Mouse (Mus musculus): ENCODE data around the gene Gpr179. TPM values are rescaled to one million over a fixed set of nuclear protein-coding genes. Genes with fewer than 3 reads are reported as not detected.
"Not testable (repeated sequence)": the region's sequence is repeated elsewhere in the genome, so short reads cannot be mapped to it uniquely, and the experiment has no call there.

The Gpr179 gene
- polyA plus RNA-seq, 1 experiment from 2014 or later, result 0.04 TPM

- H3K4me1 ChIP-seq, result peaks cover 38% of the 10 kb centered on the region
- H3K4me3 ChIP-seq, result no peak overlapping the region
- peaks cover 51% of the 10 kb centered on the region for H3K36me3 ChIP-seq
- 45% methylated on average over 2 of the region's 2 CpGs for WGBS
- no peak for ATAC-seq (ENCODE audit: extremely low read depth, insufficient number of reproducible peaks, low FRiP score, low TSS enrichment)
- no peak overlapping the region for H3K27ac ChIP-seq (replicated peaks)
- H3K9ac ChIP-seq, result no peak overlapping the region; the same call in 1 of the 2 replicates
- H3K4me2 ChIP-seq, result no peak overlapping the region
- no peaks in the 10 kb centered on the region for H3K27me3 ChIP-seq (replicated peaks)
- no peaks in the 10 kb centered on the region for H3K9me3 ChIP-seq
These were observed 21.5 kb upstream of the Gpr179 start for GRCm38 (mm10) chr11:97373402-97373801.

- H3K4me2 ChIP-seq, result no peak overlapping the region
- no peaks in the 10 kb centered on the region for H3K9me3 ChIP-seq
- WGBS, result 82% methylated on average over 6 of the region's 6 CpGs
- H3K27ac ChIP-seq (replicated peaks), result no peak overlapping the region
- peaks cover 46% of the 10 kb centered on the region for H3K36me3 ChIP-seq
- no peak overlapping the region for H3K4me3 ChIP-seq
- peaks cover 47% of the 10 kb centered on the region for H3K4me1 ChIP-seq
- no peak for ATAC-seq (ENCODE audit: extremely low read depth, insufficient number of reproducible peaks, low FRiP score, low TSS enrichment)
- H3K27me3 ChIP-seq (replicated peaks), result no peaks in the 10 kb centered on the region
- no peak overlapping the region for H3K9ac ChIP-seq
These were observed 20.4 kb upstream of the Gpr179 start for GRCm38 (mm10) chr11:97372159-97372864.

GRCm38 (mm10) chr11:97370329-97371091 lies 18.6 kb upstream of the Gpr179 start:
- no peak overlapping the region for H3K27ac ChIP-seq (replicated peaks)
- H3K36me3 ChIP-seq, result peaks cover 29% of the 10 kb centered on the region
- H3K4me2 ChIP-seq, result no peak overlapping the region
- no peaks in the 10 kb centered on the region for H3K27me3 ChIP-seq (replicated peaks)
- WGBS, result 59% methylated on average over 7 of the region's 7 CpGs
- no peak for ATAC-seq (ENCODE audit: extremely low read depth, insufficient number of reproducible peaks, low FRiP score, low TSS enrichment)
- H3K4me1 ChIP-seq, result peaks cover 57% of the 10 kb centered on the region
- H3K9me3 ChIP-seq, result no peaks in the 10 kb centered on the region
- peak overlapping the region; percentile 44 for H3K9ac ChIP-seq
- no peak overlapping the region for H3K4me3 ChIP-seq

- no peak for ATAC-seq (ENCODE audit: extremely low read depth, insufficient number of reproducible peaks, low FRiP score, low TSS enrichment)
These were observed 16.6 kb upstream of the Gpr179 start for GRCm38 (mm10) chr11:97368501-97368900.

GRCm38 (mm10) chr11:97365556-97365955 lies 13.7 kb upstream of the Gpr179 start:
- peaks cover 8% of the 10 kb centered on the region; the same call in 1 of the 2 replicates for H3K36me3 ChIP-seq
- peak overlapping the region; percentile 99; the same call in 1 of the 2 replicates for H3K4me3 ChIP-seq
- no peak overlapping the region for H3K27ac ChIP-seq (replicated peaks)
- H3K9ac ChIP-seq, result peak overlapping the region; percentile 100
- 56% methylated on average over 1 of the region's 1 CpGs for WGBS
- H3K27me3 ChIP-seq (replicated peaks), result no peaks in the 10 kb centered on the region
- H3K4me2 ChIP-seq, result peak overlapping the region; percentile 77
- peaks cover 57% of the 10 kb centered on the region for H3K4me1 ChIP-seq
- H3K9me3 ChIP-seq, result no peaks in the 10 kb centered on the region
- no peak for ATAC-seq (ENCODE audit: extremely low read depth, insufficient number of reproducible peaks, low FRiP score, low TSS enrichment)

More at GRCm38 (mm10) chr11:97368501-97368900, 16.6 kb upstream of the Gpr179 start:
- no peaks in the 10 kb centered on the region for H3K9me3 ChIP-seq
- H3K4me2 ChIP-seq, result no peak overlapping the region
- 0 out of 2 replicates have a peak overlapping the region, but pooled peaks have one; percentile 54 for H3K9ac ChIP-seq
- H3K4me3 ChIP-seq, result no peak overlapping the region
- H3K36me3 ChIP-seq, result peaks cover 14% of the 10 kb centered on the region; the same call in 1 of the 2 replicates
- no peaks in the 10 kb centered on the region for H3K27me3 ChIP-seq (replicated peaks)
- 78% methylated on average over 5 of the region's 5 CpGs for WGBS
- peaks cover 78% of the 10 kb centered on the region for H3K4me1 ChIP-seq
- no peak overlapping the region; the same call in 1 of the 2 replicates for H3K27ac ChIP-seq (replicated peaks)

- H3K9me3 ChIP-seq, result no peaks in the 10 kb centered on the region
- H3K4me1 ChIP-seq, result peaks cover 45% of the 10 kb centered on the region
- peak overlapping the region; percentile 100 for H3K9ac ChIP-seq
- peak overlapping the region; percentile 77 for H3K4me2 ChIP-seq
- H3K36me3 ChIP-seq, result peaks cover 8% of the 10 kb centered on the region; the same call in 1 of the 2 replicates
- ATAC-seq (ENCODE audit: extremely low read depth, insufficient number of reproducible peaks, low FRiP score, low TSS enrichment), result no peak
- H3K27ac ChIP-seq (replicated peaks), result peak overlapping the region; percentile 97
- no peaks in the 10 kb centered on the region for H3K27me3 ChIP-seq (replicated peaks)
- WGBS, result under 1% methylated on average over 7 of the region's 7 CpGs
- H3K4me3 ChIP-seq, result peak overlapping the region; percentile 99
These were observed 11.7 kb upstream of the Gpr179 start for GRCm38 (mm10) chr11:97363644-97363995.

- ATAC-seq (ENCODE audit: extremely low read depth, insufficient number of reproducible peaks, low FRiP score, low TSS enrichment), result 0 out of 2 replicates have a peak, but pooled peaks have one; percentile 9
These were observed 11.2 kb upstream of the Gpr179 start for GRCm38 (mm10) chr11:97362943-97363643.

GRCm38 (mm10) chr11:97362649-97362942 lies 10.7 kb upstream of the Gpr179 start:
- ATAC-seq (ENCODE audit: extremely low read depth, insufficient number of reproducible peaks, low FRiP score, low TSS enrichment), result no peak; the same call in 1 of the 2 replicates
- Histone ChIP-seq H3K36me3 (no peaks in the 10 kb centered on the region; the same call in 1 of the 2 replicates), H3K4me1 (peaks cover 35% of the 10 kb centered on the region), H3K4me3 (peak overlapping the region; percentile 99), H3K27me3 (replicated peaks) (no peaks in the 10 kb centered on the region), H3K9ac (peak overlapping the region; percentile 100), H3K9me3 (no peaks in the 10 kb centered on the region), H3K4me2 (peak overlapping the region; percentile 77), H3K27ac (replicated peaks) (peak overlapping the region; percentile 97)
- WGBS, result under 1% methylated on average over 27 of the region's 39 CpGs

More at GRCm38 (mm10) chr11:97362943-97363643, 11.2 kb upstream of the Gpr179 start:
- H3K4me3 ChIP-seq, result peak overlapping the region; percentile 99
- H3K9ac ChIP-seq, result peak overlapping the region; percentile 100
- peaks cover 40% of the 10 kb centered on the region for H3K4me1 ChIP-seq
- no peaks in the 10 kb centered on the region for H3K27me3 ChIP-seq (replicated peaks)
- WGBS, result under 1% methylated on average over 49 of the region's 49 CpGs
- peak overlapping the region; percentile 97 for H3K27ac ChIP-seq (replicated peaks)
- no peaks in the 10 kb centered on the region for H3K9me3 ChIP-seq
- H3K36me3 ChIP-seq, result peaks cover 3% of the 10 kb centered on the region; the same call in 1 of the 2 replicates
- H3K4me2 ChIP-seq, result peak overlapping the region; percentile 77

GRCm38 (mm10) chr11:97361948-97362648 lies 10.2 kb upstream of the Gpr179 start, which contains the start of gene Socs7:
Gene Socs7 (plus strand): TSS chr11:97362551.
- ATAC-seq (ENCODE audit: extremely low read depth, insufficient number of reproducible peaks, low FRiP score, low TSS enrichment), result peak; percentile 90
- Histone ChIP-seq H3K9ac (peak within 1 kb of the TSS; percentile 100), H3K27ac (replicated peaks) (peak within 1 kb of the TSS; percentile 97), H3K36me3 (no peaks in the 10 kb centered on the region; the same call in 1 of the 2 replicates), H3K9me3 (no peaks in the 10 kb centered on the region), H3K4me3 (peak within 1 kb of the TSS; percentile 99), H3K27me3 (replicated peaks) (no peaks in the 10 kb centered on the region), H3K4me2 (peak within 1 kb of the TSS; percentile 77), H3K4me1 (peaks cover 32% of the 10 kb centered on the region)
- WGBS, result under 1% methylated on average over 24 of the region's 81 CpGs

- not testable (repeated sequence) for H3K9ac ChIP-seq; H3K4me2 ChIP-seq; H3K36me3 ChIP-seq; H3K27ac ChIP-seq (replicated peaks); H3K27me3 ChIP-seq (replicated peaks); ATAC-seq (ENCODE audit: extremely low read depth, insufficient number of reproducible peaks, low FRiP score, low TSS enrichment); H3K4me1 ChIP-seq; H3K4me3 ChIP-seq; H3K9me3 ChIP-seq
- 8% methylated on average over 4 of the region's 6 CpGs for WGBS
These were observed 5.8 kb upstream of the Gpr179 start for GRCm38 (mm10) chr11:97357663-97358062.

Data from heart, embryonic 13.5 days (tissue).